Mouse (Mus musculus) CH12.LX (cell line): ENCODE results near the gene Hoxb8. TPM values are rescaled to one million over a fixed set of nuclear protein-coding genes. Genes with fewer than 3 reads are reported as not detected.

Experiments
- DNase-seq: peaks from one replicate; pipeline ENCODE4 v3.0.0-alpha.2; 2013; ENCODE audit errors: extremely low read depth
- H3K27ac ChIP-seq: 2 replicates; pipeline ENCODE4 v1.5.1; 2012; ENCODE audit warnings: low read depth, mild to moderate bottlenecking, control low read depth, moderate library complexity; ENCODE audit not compliant: insufficient read depth
- H3K27me3 ChIP-seq: replicated peaks from 2 replicates; pipeline ENCODE3; 2012; ENCODE audit warnings: inconsistent platforms
- H3K36me3 ChIP-seq, 2 experiments: replicated peaks in 1 of 2; 2 replicates each; pipeline versions ENCODE3 to v1.6.1; 2012; ENCODE audit warnings: inconsistent platforms in 1 of 2, low read length in 1 of 2, mild to moderate bottlenecking in 1 of 2, mixed read lengths in 1 of 2, moderate library complexity in 1 of 2; ENCODE audit not compliant: control insufficient read depth in 1 of 2, insufficient read depth in 1 of 2
- H3K4me1 ChIP-seq, 2 experiments: 2 replicates each; pipeline ENCODE4 v1.6.1; 2012; ENCODE audit warnings: inconsistent platforms in 1 of 2, moderate library complexity in 1 of 2; ENCODE audit not compliant: insufficient read depth in 2 of 2, control insufficient read depth in 1 of 2
- H3K4me2 ChIP-seq: 2 replicates; pipeline ENCODE4 v1.6.1; 2012; ENCODE audit warnings: low read depth, mild to moderate bottlenecking, control low read depth; ENCODE audit not compliant: poor library complexity, insufficient read depth, severe bottlenecking
- H3K4me3 ChIP-seq, 3 experiments: fragments of 150-350 bp in 1 of 3; sonication (generic) in 1 of 3; replicated peaks in 1 of 3; 2 replicates each; pipeline versions ENCODE3 to v1.5.1; 2011 to 2012; ENCODE audit warnings: low read depth in 2 of 3, low read length in 2 of 3, mild to moderate bottlenecking in 2 of 3, moderate library complexity in 2 of 3, control low read depth in 1 of 3, improper control_type of control experiment in 1 of 3, inconsistent platforms in 1 of 3, mixed read lengths in 1 of 3; ENCODE audit not compliant: poor library complexity in 1 of 3
- H3K79me2 ChIP-seq: replicated peaks from 2 replicates; pipeline ENCODE4 v1.6.1; 2012; ENCODE audit warnings: mild to moderate bottlenecking, moderate library complexity; ENCODE audit not compliant: control insufficient read depth, poor library complexity, insufficient read depth, severe bottlenecking; ENCODE audit errors: extremely low read depth
- H3K9ac ChIP-seq: 2 replicates; pipeline ENCODE4 v1.6.1; 2012; ENCODE audit warnings: low read depth, mild to moderate bottlenecking, control low read depth, moderate library complexity; ENCODE audit not compliant: insufficient read depth
- H3K9me3 ChIP-seq: replicated peaks from 2 replicates; pipeline ENCODE3; 2012; ENCODE audit warnings: low read length, inconsistent platforms, mixed read lengths
- BHLHE40 ChIP-seq: IDR thresholded peaks from 2 replicates; pipeline ENCODE4 v1.6.1; 2011; ENCODE audit warnings: mild to moderate bottlenecking, low read depth, low read length, improper control_type of control experiment
- CTCF ChIP-seq, 2 experiments: IDR thresholded peaks in 1 of 2; conservative IDR thresholded peaks in 1 of 2; 2 replicates each; pipeline ENCODE4 v1.5.1; 2011 to 2012; ENCODE audit warnings: low read depth in 2 of 2, low read length in 2 of 2, improper control_type of control experiment in 1 of 2, inconsistent platforms in 1 of 2, mild to moderate bottlenecking in 1 of 2, moderate library complexity in 1 of 2
- ELF1 ChIP-seq: IDR thresholded peaks from 2 replicates; pipeline ENCODE4 v1.6.1; 2014; ENCODE audit warnings: low read depth, mild to moderate bottlenecking, inconsistent platforms, low read length, improper control_type of control experiment
- HCFC1 ChIP-seq: IDR thresholded peaks from 2 replicates; pipeline ENCODE4 v1.6.1; 2012; ENCODE audit warnings: low read depth, mild to moderate bottlenecking, inconsistent platforms, low read length, improper control_type of control experiment
- IRF4 ChIP-seq: IDR thresholded peaks from 2 replicates; pipeline ENCODE4 v1.6.1; 2014; ENCODE audit warnings: low read depth, mild to moderate bottlenecking, inconsistent platforms, low read length, improper control_type of control experiment
- JUND ChIP-seq: conservative IDR thresholded peaks from 2 replicates; pipeline ENCODE4 v1.6.1; 2011; ENCODE audit warnings: low read depth, low read length, improper control_type of control experiment
- KAT2A ChIP-seq: IDR thresholded peaks from 2 replicates; pipeline ENCODE4 v1.6.1; 2012; ENCODE audit warnings: low read length, improper control_type of control experiment, inconsistent platforms; ENCODE audit not compliant: insufficient replicate concordance
- MAZ ChIP-seq: IDR thresholded peaks from 2 replicates; pipeline ENCODE4 v1.6.1; 2012; ENCODE audit warnings: low read depth, mild to moderate bottlenecking, inconsistent platforms, low read length, improper control_type of control experiment, moderate library complexity
- MEF2A ChIP-seq: IDR thresholded peaks from 2 replicates; pipeline ENCODE4 v1.6.1; 2014; ENCODE audit warnings: low read depth, mild to moderate bottlenecking, inconsistent platforms, low read length, improper control_type of control experiment, borderline replicate concordance
- MXI1 ChIP-seq: IDR thresholded peaks from 2 replicates; pipeline ENCODE4 v1.6.1; 2011; ENCODE audit warnings: mild to moderate bottlenecking, low read depth, low read length, improper control_type of control experiment
- NELFE ChIP-seq: IDR thresholded peaks from 2 replicates; pipeline ENCODE4 v1.6.1; 2011; ENCODE audit warnings: low read depth, low read length, improper control_type of control experiment
- NRF1 ChIP-seq: IDR thresholded peaks from 2 replicates; pipeline ENCODE4 v1.6.1; 2014; ENCODE audit warnings: low read depth, mild to moderate bottlenecking, inconsistent platforms, low read length, improper control_type of control experiment, moderate library complexity
- PAX5 ChIP-seq: IDR thresholded peaks from 2 replicates; pipeline ENCODE4 v1.6.1; 2012; ENCODE audit warnings: low read length, inconsistent platforms, mixed read lengths
- POLR2A ChIP-seq: IDR thresholded peaks from 2 replicates; pipeline ENCODE4 v1.6.1; 2011; ENCODE audit warnings: low read depth, mild to moderate bottlenecking, improper control_type of control experiment, low read length
- POLR2AphosphoS2 ChIP-seq: IDR thresholded peaks from 2 replicates; pipeline ENCODE4 v1.6.1; 2011; ENCODE audit warnings: low read depth, low read length, improper control_type of control experiment
- RCOR1 ChIP-seq: conservative IDR thresholded peaks from 2 replicates; pipeline ENCODE4 v1.6.1; 2012; ENCODE audit warnings: low read depth, mild to moderate bottlenecking, inconsistent platforms, low read length, improper control_type of control experiment
- SIN3A ChIP-seq: IDR thresholded peaks from 2 replicates; pipeline ENCODE4 v1.6.1; 2012; ENCODE audit warnings: low read length, improper control_type of control experiment, inconsistent platforms
- TBP ChIP-seq: conservative IDR thresholded peaks from 2 replicates; pipeline ENCODE4 v1.6.1; 2011; ENCODE audit warnings: low read depth, low read length, improper control_type of control experiment
- TCF12 ChIP-seq: IDR thresholded peaks from 2 replicates; pipeline ENCODE4 v1.6.1; 2014; ENCODE audit warnings: low read depth, mild to moderate bottlenecking, inconsistent platforms, low read length, improper control_type of control experiment
- UBTF ChIP-seq: IDR thresholded peaks from 2 replicates; pipeline ENCODE4 v1.6.1; 2012; ENCODE audit warnings: low read depth, mild to moderate bottlenecking, inconsistent platforms, low read length, improper control_type of control experiment, moderate library complexity
- ZC3H11A ChIP-seq: IDR thresholded peaks from 2 replicates; pipeline ENCODE4 v1.6.1; 2012; ENCODE audit warnings: low read depth, mild to moderate bottlenecking, inconsistent platforms, low read length, improper control_type of control experiment
- ZKSCAN1 ChIP-seq: IDR thresholded peaks from 2 replicates; pipeline ENCODE4 v1.6.1; 2012; ENCODE audit warnings: low read depth, inconsistent platforms, low read length, improper control_type of control experiment, borderline replicate concordance
- ZMIZ1 ChIP-seq: IDR thresholded peaks from 2 replicates; pipeline ENCODE4 v1.6.1; 2012; ENCODE audit warnings: low read depth, mild to moderate bottlenecking, inconsistent platforms, low read length, improper control_type of control experiment
- ZNF384 ChIP-seq: IDR thresholded peaks from 2 replicates; pipeline ENCODE4 v1.6.1; 2012; ENCODE audit warnings: low read depth, low read length, improper control_type of control experiment, inconsistent platforms
- dilution Hi-C: fragments of 300-500 bp; cut with MboI; formaldehyde crosslinking; loops from 2 replicates; pipeline ENCODE4 v1.14.3; 2020; ENCODE audit warnings: low sequenced_read_pairs; ENCODE audit not compliant: extremely low pct_unique_long_range_greater_than_20kb, extremely low pct_ligation_motif_present
- in situ Hi-C: fragments of 300-500 bp; cut with MboI; formaldehyde crosslinking; loops from 3 replicates; pipeline ENCODE4 v1.14.3; 2019; ENCODE audit warnings: low sequenced_read_pairs, low pct_ligation_motif_present, low pct_unique_long_range_greater_than_20kb, mixed read lengths
- polyA plus RNA-seq: library from polyadenylated mRNA; unstranded; fragments of >175 nt; gene quantifications from 2 replicates; pipeline ENCODE4 v1.2.1, GENCODE M21; 2012; ENCODE audit warnings: low read depth; ENCODE audit not compliant: insufficient read length
- total RNA-seq, 2 experiments: library from RNA; depleted of rRNA; stranded (reverse); fragments of 300-350 nt in 1 of 2; fragments of >200 nt in 1 of 2; gene quantifications; 2 replicates each; pipeline ENCODE4 v1.2.3; 2012 to 2014

The Hoxb8 gene
- total and polyA plus RNA-seq, 3 experiments, result not detected

- in situ Hi-C loops (no loop called here), dilution Hi-C loops (no loop called here)
- Histone ChIP-seq H3K9ac (no peak overlapping the region), H3K36me3 (peaks cover 0 to 2% of the 10 kb centered on the region in 2 experiments), H3K9me3 (no peaks in the 10 kb centered on the region), H3K27me3 (no peaks in the 10 kb centered on the region), H3K79me2 (no peaks in the 10 kb centered on the region), H3K4me1 (no peaks in the 10 kb centered on the region), H3K4me2 (no peak overlapping the region), H3K4me3 (no peak overlapping the region), H3K27ac (no peak overlapping the region)
- DNase-seq, result no peak
- TF ChIP-seq MAZ (no peak), MEF2A (no peak), JUND (no peak), HCFC1 (no peak), NELFE (no peak), TBP (no peak)
Observed at GRCm38 (mm10) chr11:96332105-96332504, 50.4 kb downstream of the Hoxb8 start.

- no peaks in the 10 kb centered on the region for H3K4me1 ChIP-seq
- H3K4me3 ChIP-seq, result no peak overlapping the region
- H3K27ac ChIP-seq, result no peak overlapping the region
- H3K79me2 ChIP-seq, result no peaks in the 10 kb centered on the region
- H3K27me3 ChIP-seq, result no peaks in the 10 kb centered on the region
- H3K9ac ChIP-seq, result no peak overlapping the region
- H3K9me3 ChIP-seq, result no peaks in the 10 kb centered on the region
- dilution Hi-C loops (no loop called here), in situ Hi-C loops (no loop called here)
- TF ChIP-seq UBTF (no peak), POLR2A (no peak), RCOR1 (no peak), TBP (no peak), ZKSCAN1 (no peak), POLR2AphosphoS2 (no peak), ELF1 (no peak)
- DNase-seq, result no peak
- peaks cover 0 to 2% of the 10 kb centered on the region in 2 experiments for H3K36me3 ChIP-seq
- no peak overlapping the region for H3K4me2 ChIP-seq
Observed at GRCm38 (mm10) chr11:96332618-96333032, 50.9 kb downstream of the Hoxb8 start.

GRCm38 (mm10) chr11:96333241-96334001, 51.7 kb downstream of the Hoxb8 start:
- Histone ChIP-seq H3K36me3 (peaks cover 0 to 2% of the 10 kb centered on the region in 2 experiments), H3K27me3 (peaks cover 3% of the 10 kb centered on the region), H3K9ac (no peak overlapping the region), H3K79me2 (no peaks in the 10 kb centered on the region), H3K4me2 (no peak overlapping the region), H3K4me1 (no peaks in the 10 kb centered on the region), H3K9me3 (no peaks in the 10 kb centered on the region), H3K27ac (no peak overlapping the region), H3K4me3 (no peak overlapping the region)
- TF ChIP-seq KAT2A, result no peak
- no peak for TF ChIP-seq MXI1
- no peak for TF ChIP-seq IRF4
- TF ChIP-seq ZKSCAN1, result no peak
- TF ChIP-seq MAZ, result no peak
- TF ChIP-seq PAX5, result no peak
- TF ChIP-seq BHLHE40, result no peak
- TF ChIP-seq CTCF (conservative IDR thresholded peaks at IDR 0.05 in 1 of 2, IDR thresholded peaks at IDR 0.05 in 1 of 2; ENCODE audit: low read depth in 2 of 2, low read length in 2 of 2), result no peak
- no peak for TF ChIP-seq TCF12
- TF ChIP-seq JUND, result no peak
- TF ChIP-seq ZC3H11A, result no peak
- TF ChIP-seq SIN3A, result no peak
- TF ChIP-seq ZMIZ1, result no peak
- no peak for TF ChIP-seq UBTF
- no peak for TF ChIP-seq ZNF384
- TF ChIP-seq NELFE, result no peak
- no peak for TF ChIP-seq ELF1
- no peak for TF ChIP-seq NRF1
- dilution Hi-C loops (no loop called here), in situ Hi-C loops (no loop called here)
- no peak for DNase-seq
